ENCODE assay signal across 8 mouse cellular contexts in genomic region chr6:72597956-72598753, GRCm38 (mm10). TPM values are rescaled to one million over a fixed set of nuclear protein-coding genes. Genes with fewer than 3 reads are reported as not detected.
DNase-seq lines count a peak whose midpoint lies in the region; ATAC-seq and TF ChIP-seq lines count a peak whose summit lies in the region.

TSS of gene Elmod3 (minus strand) at chr6:72598413.
TSS of gene Retsat (plus strand) at chr6:72598475.

- H3K9me3 ChIP-seq in ES-Bruce4 (replicated peaks; ENCODE audit: control insufficient read depth, insufficient read depth, low read length, poor library complexity, severe bottlenecking), result no peaks in the 10 kb centered on the region
- H3K9me3 ChIP-seq in forebrain, embryonic 13.5 days (replicated peaks), result no peaks in the 10 kb centered on the region
- no peaks in the 10 kb centered on the region for H3K9me3 ChIP-seq in liver, postnatal 0 days (ENCODE audit: low read length)
- no peaks in the 10 kb centered on the region for H3K9me3 ChIP-seq in neural tube, embryonic 14.5 days (ENCODE audit: control insufficient read depth, low read length)

- DNase-seq in heart, postnatal 10 days, result peak; percentile 97
- DNase-seq in large intestine, adult 2 months (ENCODE audit: low read depth, low spot score), result peak; percentile 98
- DNase-seq in liver, postnatal 0 days, result peak; percentile 89
- peak; percentile 98 for DNase-seq in testis, postnatal 10 days (ENCODE audit: low spot score)

- TF ChIP-seq EP300 in ES-Bruce4 (IDR thresholded peaks at IDR 0.05; ENCODE audit: insufficient read depth, low read depth, low read length), result no peak
- TF ChIP-seq EP300 in liver, postnatal 0 days (IDR thresholded peaks at IDR 0.05; ENCODE audit: low read depth), result peak; percentile 69; the same call in 1 of the 2 replicates

- H3K4me3 ChIP-seq in ES-Bruce4 (ENCODE audit: low read depth, low read length), result peak within 1 kb of the TSS; percentile 85
- H3K4me3 ChIP-seq in forebrain, embryonic 13.5 days, result peak within 1 kb of the TSS; percentile 51
- peak within 1 kb of the TSS; percentile 75 for H3K4me3 ChIP-seq in liver, postnatal 0 days (ENCODE audit: low read depth, low read length)
- H3K4me3 ChIP-seq in neural tube, embryonic 14.5 days (ENCODE audit: low read depth, low read length), result peak within 1 kb of the TSS; percentile 48

- H3K27me3 ChIP-seq in ES-Bruce4 (ENCODE audit: control insufficient read depth, insufficient read depth, low read length, poor library complexity, severe bottlenecking), result no peaks in the 10 kb centered on the region
- H3K27me3 ChIP-seq in forebrain, embryonic 13.5 days, result no peaks in the 10 kb centered on the region
- H3K27me3 ChIP-seq in liver, postnatal 0 days (ENCODE audit: insufficient read depth, low read length), result no peaks in the 10 kb centered on the region
- H3K27me3 ChIP-seq in neural tube, embryonic 14.5 days (ENCODE audit: control insufficient read depth, insufficient read depth, low read length), result no peaks in the 10 kb centered on the region

- peak; percentile 77 for ATAC-seq in cerebellum, adult (ENCODE audit: insufficient number of reproducible peaks, low FRiP score, low TSS enrichment)
- peak; percentile 94 for ATAC-seq in forebrain, embryonic 13.5 days
- peak; percentile 90 for ATAC-seq in liver, postnatal 0 days
- peak; percentile 91 for ATAC-seq in neural tube, embryonic 14.5 days (ENCODE audit: low read depth)

- no peaks in the 10 kb centered on the region for H3K4me1 ChIP-seq in ES-Bruce4 (ENCODE audit: control insufficient read depth, insufficient read depth, low read length)
- peaks cover 21% of the 10 kb centered on the region for H3K4me1 ChIP-seq in forebrain, embryonic 13.5 days
- peaks cover 20% of the 10 kb centered on the region for H3K4me1 ChIP-seq in liver, postnatal 0 days (ENCODE audit: insufficient read depth)
- H3K4me1 ChIP-seq in neural tube, embryonic 14.5 days (ENCODE audit: control insufficient read depth, insufficient read depth, low read length), result peaks cover 10% of the 10 kb centered on the region

- H3K36me3 ChIP-seq in ES-Bruce4 (ENCODE audit: control insufficient read depth, insufficient read depth, low read length, poor library complexity, severe bottlenecking), result no peaks in the 10 kb centered on the region
- H3K36me3 ChIP-seq in forebrain, embryonic 13.5 days (ENCODE audit: poor library complexity, severe bottlenecking), result no peaks in the 10 kb centered on the region
- H3K36me3 ChIP-seq in liver, postnatal 0 days (replicated peaks; ENCODE audit: insufficient read depth, low read length), result peaks cover 5% of the 10 kb centered on the region; the same call in 1 of the 2 replicates
- no peaks in the 10 kb centered on the region for H3K36me3 ChIP-seq in neural tube, embryonic 14.5 days (ENCODE audit: control insufficient read depth, insufficient read depth, low read length)

- TF ChIP-seq CTCF in ES-Bruce4 (IDR thresholded peaks at IDR 0.05; ENCODE audit: low read depth, low read length), result no peak
- TF ChIP-seq CTCF in liver, postnatal 0 days (IDR thresholded peaks at IDR 0.05; ENCODE audit: low read depth), result no peak

- H3K27ac ChIP-seq in ES-Bruce4 (ENCODE audit: insufficient read depth, low read length), result peak within 1 kb of the TSS; percentile 47; the same call in 1 of the 2 replicates
- peak within 1 kb of the TSS; percentile 45 for H3K27ac ChIP-seq in forebrain, embryonic 13.5 days
- H3K27ac ChIP-seq in liver, postnatal 0 days (ENCODE audit: low read depth), result peak within 1 kb of the TSS; percentile 88
- peak within 1 kb of the TSS; percentile 16; the same call in 1 of the 2 replicates for H3K27ac ChIP-seq in neural tube, embryonic 14.5 days (ENCODE audit: low read depth, low read length)

- intact Hi-C loops in heart, postnatal 10 days (cut with DNase I), result no loop called here

- peak; percentile 61 for TF ChIP-seq POLR2A in ES-Bruce4 (IDR thresholded peaks at IDR 0.05; ENCODE audit: insufficient read depth, low read length)

- H3K9ac ChIP-seq in ES-Bruce4 (ENCODE audit: low read depth, poor library complexity, severe bottlenecking), result peak within 1 kb of the TSS; percentile 71
- H3K9ac ChIP-seq in forebrain, embryonic 13.5 days, result peak within 1 kb of the TSS; percentile 65
- peak within 1 kb of the TSS; percentile 68 for H3K9ac ChIP-seq in liver, postnatal 0 days (replicated peaks)
- H3K9ac ChIP-seq in neural tube, embryonic 14.5 days (replicated peaks; ENCODE audit: low read depth, low read length), result peak within 1 kb of the TSS; percentile 56

- WGBS in forebrain, embryonic 13.5 days, result 1% methylated on average over 38 of the region's 38 CpGs
- WGBS in large intestine, adult 2 months, result under 1% methylated on average over 38 of the region's 38 CpGs
- under 1% methylated on average over 38 of the region's 38 CpGs for WGBS in liver, postnatal 0 days (ENCODE audit: insufficient replicate concordance)
- under 1% methylated on average over 38 of the region's 38 CpGs for WGBS in neural tube, embryonic 14.5 days

- H3K4me2 ChIP-seq in forebrain, embryonic 13.5 days, result peak within 1 kb of the TSS; percentile 74
- peak within 1 kb of the TSS; percentile 83 for H3K4me2 ChIP-seq in liver, postnatal 0 days (ENCODE audit: low read depth, low read length)
- H3K4me2 ChIP-seq in neural tube, embryonic 14.5 days (ENCODE audit: low read depth, low read length), result peak within 1 kb of the TSS; percentile 75

RNA-seq across cellular contexts. Expression of gene Elmod3, which starts in this region (rescaled TPM):
- polyA plus RNA-seq in ES-Bruce4 (2011; ENCODE audit: insufficient read depth, insufficient read length, low read depth, missing spikeins), result 6.3 and 8.3 TPM in 2 replicates
- 14.1 and 14.8 TPM in 2 replicates for polyA plus RNA-seq in forebrain, embryonic 13.5 days (2015; fragmentation: Nextera tagmentation; extraction: Ambion mirVana)
- 10 to 100 TPM; 15.7 to 16.0 TPM for total RNA-seq in heart, postnatal 10 days (2021)
- polyA plus RNA-seq in large intestine, adult 2 months (2012; rRNA removed), result 18.3 and 26.8 TPM in 2 replicates
- polyA plus RNA-seq in liver, postnatal 0 days (2015; fragmentation: Nextera tagmentation; extraction: Ambion mirVana), result 4.0 and 5.2 TPM in 2 replicates
- polyA plus RNA-seq in neural tube, embryonic 14.5 days (2014; fragmentation: Nextera tagmentation; extraction: Ambion mirVana), result 17.6 and 17.8 TPM in 2 replicates

RNA-seq across cellular contexts. Expression of gene Retsat, which starts in this region (rescaled TPM):
- polyA plus RNA-seq in ES-Bruce4 (2011; ENCODE audit: insufficient read depth, insufficient read length, low read depth, missing spikeins), result 5.2 and 7.8 TPM in 2 replicates
- polyA plus RNA-seq in forebrain, embryonic 13.5 days (2015; fragmentation: Nextera tagmentation; extraction: Ambion mirVana), result 3.6 and 5.5 TPM in 2 replicates
- total RNA-seq in heart, postnatal 10 days (2021), result 100 to 1,000 TPM; 141 to 152 TPM
- polyA plus RNA-seq in large intestine, adult 2 months (2012; rRNA removed), result 22.9 and 40.1 TPM in 2 replicates
- 90.4 and 109 TPM in 2 replicates for polyA plus RNA-seq in liver, postnatal 0 days (2015; fragmentation: Nextera tagmentation; extraction: Ambion mirVana)
- 3.9 and 5.5 TPM in 2 replicates for polyA plus RNA-seq in neural tube, embryonic 14.5 days (2014; fragmentation: Nextera tagmentation; extraction: Ambion mirVana)

Comparison
In these comparisons a context has a peak if more than half of its experiments do, and no peak if none do; other contexts are left out.
1. Peak in every context shown above with its lines: DNase-seq, ATAC-seq, H3K4me3 ChIP-seq and H3K27ac ChIP-seq.
2. H3K27ac ChIP-seq: peak in every context shown above with its lines; median percentile 88 in liver, postnatal 0 days; 47 in ES-Bruce4; 45 in forebrain, embryonic 13.5 days; 16 in neural tube, embryonic 14.5 days.